Mouse (Mus musculus): Measurements from ENCODE around the gene Ccr1l1. TPM values are rescaled to one million over a fixed set of nuclear protein-coding genes. Genes with fewer than 3 reads are reported as not detected.
"Not testable (repeated sequence)": the region's sequence is repeated elsewhere in the genome, so short reads cannot be mapped to it uniquely, and the experiment has no call there.

The Ccr1l1 gene
- polyA plus RNA-seq, 1 experiment from 2014 or later, result not detected

DNA sequence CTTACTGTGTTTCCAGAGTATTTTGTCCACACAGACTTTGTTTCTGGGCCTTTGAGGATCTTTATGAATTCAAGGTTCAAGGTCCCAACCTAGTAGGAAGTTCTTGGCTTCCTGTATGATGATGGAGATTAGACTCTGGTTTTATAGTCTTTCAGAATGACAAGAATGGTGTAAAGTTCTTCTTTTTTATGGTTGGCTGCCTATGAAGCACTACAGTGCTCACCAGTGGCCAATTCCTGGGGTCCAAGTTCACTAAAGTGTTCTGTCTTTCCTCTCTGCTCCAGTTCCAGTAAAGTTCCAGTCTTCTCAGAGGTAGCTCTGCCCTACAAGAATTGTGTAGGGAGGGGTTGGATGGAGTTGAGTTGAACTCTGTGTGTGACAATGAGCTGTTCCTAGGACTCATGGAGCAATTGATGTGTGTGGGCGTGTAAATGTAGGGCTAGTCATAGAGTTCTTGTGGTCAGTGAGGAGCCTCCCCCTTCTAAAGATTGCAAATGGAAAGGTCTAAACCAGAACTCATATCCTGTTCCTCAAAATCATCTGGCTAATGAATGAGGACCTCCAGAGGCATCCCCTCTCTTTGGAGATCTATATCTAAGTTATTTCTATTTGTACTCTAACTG is 9.8 kb downstream of the Ccr1l1 start, which contains the start of gene Ccr1:
TSS of gene Ccr1 (minus strand) at position 403 of the 623 bp plus-strand sequence.
- Histone ChIP-seq H3K36me3 (ENCODE audit: control insufficient read depth, insufficient read depth, low read length) (no peaks in the 10 kb centered on the region), H3K27me3 (replicated peaks; ENCODE audit: control insufficient read depth, insufficient read depth, low read length) (no peaks in the 10 kb centered on the region), H3K9me3 (ENCODE audit: control insufficient read depth, low read length) (no peaks in the 10 kb centered on the region), H3K4me3 (ENCODE audit: low read length) (no peak within 1 kb of the TSS), H3K4me1 (ENCODE audit: control insufficient read depth, insufficient read depth, low read depth, low read length) (no peaks in the 10 kb centered on the region), H3K4me2 (ENCODE audit: low read length) (no peak within 1 kb of the TSS), H3K9ac (ENCODE audit: low read depth, low read length) (no peak within 1 kb of the TSS), H3K27ac (ENCODE audit: low read depth, low read length) (no peak within 1 kb of the TSS)
- ATAC-seq, result no peak
- WGBS, result 95% methylated on average over 1 of the region's 1 CpGs

DNA sequence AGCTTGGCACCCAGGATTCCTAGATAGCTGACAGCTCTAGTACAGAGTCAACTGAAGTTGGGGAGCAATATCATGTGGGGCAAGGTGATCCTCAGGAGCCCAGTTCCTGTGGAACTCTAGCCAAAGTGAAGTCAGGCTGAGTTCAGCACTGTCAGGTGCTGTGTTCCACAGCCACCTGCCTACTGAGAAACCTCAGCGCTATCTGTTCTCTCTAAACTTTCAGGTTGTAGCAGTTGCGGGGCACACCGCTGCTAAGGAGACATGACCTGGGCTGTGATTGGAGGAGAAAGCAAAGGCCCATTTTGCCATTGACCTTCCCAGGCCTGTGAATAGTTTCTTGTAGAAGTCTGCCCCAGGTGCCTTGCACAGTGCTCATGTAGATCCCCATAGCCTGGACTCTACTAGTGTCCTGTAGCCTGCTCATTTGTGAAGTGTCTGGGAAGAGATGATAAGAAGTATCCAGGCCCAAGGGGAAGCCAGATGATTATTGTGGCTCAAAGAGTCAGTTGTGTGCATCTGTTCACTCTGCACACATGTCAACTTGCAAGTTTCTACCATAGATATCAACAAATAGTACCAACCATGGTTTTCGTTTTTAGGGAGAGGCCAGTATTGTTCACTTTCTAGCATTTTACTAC is 11.2 kb downstream of the Ccr1l1 start:
- not testable (repeated sequence) for H3K4me2 ChIP-seq (ENCODE audit: low read length); H3K27me3 ChIP-seq (replicated peaks; ENCODE audit: control insufficient read depth, insufficient read depth, low read length); H3K27ac ChIP-seq (ENCODE audit: low read depth, low read length); H3K9me3 ChIP-seq (ENCODE audit: control insufficient read depth, low read length); H3K36me3 ChIP-seq (ENCODE audit: control insufficient read depth, insufficient read depth, low read length); H3K9ac ChIP-seq (ENCODE audit: low read depth, low read length); H3K4me1 ChIP-seq (ENCODE audit: control insufficient read depth, insufficient read depth, low read depth, low read length); ATAC-seq; H3K4me3 ChIP-seq (ENCODE audit: low read length)
- WGBS, result 85% methylated on average over 1 of the region's 4 CpGs

DNA sequence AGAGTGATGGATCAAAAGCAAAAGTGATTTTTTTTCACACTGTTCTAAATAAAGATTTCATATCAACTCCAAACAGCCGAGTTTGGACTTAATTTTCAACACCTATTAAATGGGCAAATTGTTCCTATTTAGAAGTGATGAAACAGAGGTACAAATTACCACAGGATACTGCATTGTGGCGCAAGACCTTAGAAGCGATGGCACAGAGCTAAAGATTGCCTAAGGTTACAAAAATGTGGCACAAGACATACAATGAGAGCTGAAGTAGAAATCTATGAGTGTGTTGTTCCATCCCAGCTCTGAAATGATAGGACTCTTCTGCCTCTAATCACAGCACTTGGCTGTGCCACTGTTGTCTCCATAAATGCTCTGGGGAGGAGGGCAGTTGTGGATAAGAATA is 13.4 kb downstream of the Ccr1l1 start:
- no peaks in the 10 kb centered on the region for H3K27me3 ChIP-seq (replicated peaks; ENCODE audit: control insufficient read depth, insufficient read depth, low read length)
- H3K9ac ChIP-seq (ENCODE audit: low read depth, low read length), result no peak overlapping the region
- H3K36me3 ChIP-seq (ENCODE audit: control insufficient read depth, insufficient read depth, low read length), result no peaks in the 10 kb centered on the region
- 86% methylated on average over 3 of the region's 3 CpGs for WGBS
- no peak overlapping the region for H3K4me3 ChIP-seq (ENCODE audit: low read length)
- H3K4me1 ChIP-seq (ENCODE audit: control insufficient read depth, insufficient read depth, low read depth, low read length), result no peaks in the 10 kb centered on the region
- no peak overlapping the region for H3K4me2 ChIP-seq (ENCODE audit: low read length)
- ATAC-seq, result no peak
- no peak overlapping the region for H3K27ac ChIP-seq (ENCODE audit: low read depth, low read length)
- no peaks in the 10 kb centered on the region for H3K9me3 ChIP-seq (ENCODE audit: control insufficient read depth, low read length)

DNA sequence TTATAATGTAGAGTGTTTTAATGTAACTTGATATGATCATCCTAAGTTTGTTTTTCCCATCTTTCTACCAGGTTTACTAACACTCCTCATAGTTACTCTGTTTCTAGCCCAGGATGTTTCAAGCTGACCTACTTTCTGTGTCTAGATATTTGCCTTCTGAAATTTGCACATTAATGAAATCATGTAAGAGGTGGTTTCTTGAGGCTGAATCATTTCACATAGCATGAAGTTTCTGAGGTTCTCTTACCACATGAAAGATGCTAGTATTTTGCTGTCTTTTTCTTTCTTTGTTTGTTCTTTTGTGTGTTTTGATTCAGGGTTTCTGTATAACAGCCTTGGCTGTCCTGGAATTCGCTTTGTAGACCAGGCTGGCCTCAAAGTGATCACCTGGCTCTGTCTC is 18.0 kb downstream of the Ccr1l1 start:
- WGBS, result 87% methylated on average over 1 of the region's 1 CpGs
- no peak for ATAC-seq
- no peaks in the 10 kb centered on the region for H3K4me1 ChIP-seq (ENCODE audit: control insufficient read depth, insufficient read depth, low read depth, low read length)
- H3K36me3 ChIP-seq (ENCODE audit: control insufficient read depth, insufficient read depth, low read length), result no peaks in the 10 kb centered on the region
- H3K27ac ChIP-seq (ENCODE audit: low read depth, low read length), result no peak overlapping the region
- no peaks in the 10 kb centered on the region for H3K27me3 ChIP-seq (replicated peaks; ENCODE audit: control insufficient read depth, insufficient read depth, low read length)
- H3K4me3 ChIP-seq (ENCODE audit: low read length), result no peak overlapping the region
- H3K9ac ChIP-seq (ENCODE audit: low read depth, low read length), result no peak overlapping the region
- H3K4me2 ChIP-seq (ENCODE audit: low read length), result no peak overlapping the region
- H3K9me3 ChIP-seq (ENCODE audit: control insufficient read depth, low read length), result no peaks in the 10 kb centered on the region

DNA sequence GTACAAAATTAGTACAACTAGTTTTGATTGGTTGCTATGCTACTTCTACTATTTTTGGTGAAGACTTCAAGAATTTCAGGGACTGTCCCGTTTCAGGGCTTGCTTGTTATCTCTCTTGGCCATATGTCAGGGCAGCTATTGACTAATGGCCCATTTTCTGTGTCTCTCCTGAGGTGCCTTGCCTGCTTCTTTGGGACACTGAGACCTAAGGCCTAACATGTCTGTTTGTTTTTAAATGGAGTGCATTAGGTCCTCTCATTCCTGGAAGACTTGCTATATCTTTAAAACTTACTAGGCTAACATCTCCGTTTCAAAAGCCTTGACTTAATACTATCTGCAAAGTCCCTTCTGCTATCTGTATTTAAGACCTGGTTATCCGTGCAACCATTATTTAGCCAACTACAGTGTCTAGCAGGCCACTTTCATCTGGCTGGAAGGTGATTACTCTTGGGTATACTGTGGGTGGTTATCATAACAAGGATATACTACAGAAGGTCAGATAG is 20.2 kb downstream of the Ccr1l1 start:
- Histone ChIP-seq H3K36me3 (ENCODE audit: control insufficient read depth, insufficient read depth, low read length) (no peaks in the 10 kb centered on the region), H3K4me2 (ENCODE audit: low read length) (no peak overlapping the region), H3K9ac (ENCODE audit: low read depth, low read length) (no peak overlapping the region), H3K27me3 (replicated peaks; ENCODE audit: control insufficient read depth, insufficient read depth, low read length) (no peaks in the 10 kb centered on the region), H3K4me1 (ENCODE audit: control insufficient read depth, insufficient read depth, low read depth, low read length) (no peaks in the 10 kb centered on the region), H3K27ac (ENCODE audit: low read depth, low read length) (no peak overlapping the region), H3K9me3 (ENCODE audit: control insufficient read depth, low read length) (no peaks in the 10 kb centered on the region), H3K4me3 (ENCODE audit: low read length) (no peak overlapping the region)
- no peak for ATAC-seq
- 79% methylated on average over 3 of the region's 3 CpGs for WGBS

DNA sequence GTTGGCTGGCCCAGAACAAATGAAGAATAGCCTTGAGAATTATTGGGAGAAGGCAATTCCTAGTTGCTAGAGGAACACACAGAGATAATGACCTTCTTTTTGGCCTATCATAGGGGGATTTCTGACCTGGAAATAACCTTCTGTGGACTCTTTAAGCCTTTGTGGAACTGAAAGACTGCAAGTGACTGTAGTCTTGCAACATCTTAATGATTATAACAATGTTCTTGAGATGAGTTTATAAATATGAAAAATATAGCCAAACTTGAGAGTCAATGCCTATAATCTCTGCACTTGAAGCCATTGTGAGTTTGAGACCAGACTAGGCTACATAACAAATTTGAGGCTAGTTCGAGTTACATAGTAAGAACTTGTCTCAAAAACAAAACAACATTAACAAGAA is 21.3 kb downstream of the Ccr1l1 start:
- Histone ChIP-seq H3K36me3 (ENCODE audit: control insufficient read depth, insufficient read depth, low read length) (no peaks in the 10 kb centered on the region), H3K4me2 (ENCODE audit: low read length) (no peak overlapping the region), H3K4me3 (ENCODE audit: low read length) (no peak overlapping the region), H3K4me1 (ENCODE audit: control insufficient read depth, insufficient read depth, low read depth, low read length) (no peaks in the 10 kb centered on the region), H3K9me3 (ENCODE audit: control insufficient read depth, low read length) (no peaks in the 10 kb centered on the region), H3K9ac (ENCODE audit: low read depth, low read length) (no peak overlapping the region), H3K27me3 (replicated peaks; ENCODE audit: control insufficient read depth, insufficient read depth, low read length) (no peaks in the 10 kb centered on the region), H3K27ac (ENCODE audit: low read depth, low read length) (no peak overlapping the region)
- 79% methylated on average over 1 of the region's 1 CpGs for whole genome bisulfite sequencing
- ATAC-seq, result no peak

DNA sequence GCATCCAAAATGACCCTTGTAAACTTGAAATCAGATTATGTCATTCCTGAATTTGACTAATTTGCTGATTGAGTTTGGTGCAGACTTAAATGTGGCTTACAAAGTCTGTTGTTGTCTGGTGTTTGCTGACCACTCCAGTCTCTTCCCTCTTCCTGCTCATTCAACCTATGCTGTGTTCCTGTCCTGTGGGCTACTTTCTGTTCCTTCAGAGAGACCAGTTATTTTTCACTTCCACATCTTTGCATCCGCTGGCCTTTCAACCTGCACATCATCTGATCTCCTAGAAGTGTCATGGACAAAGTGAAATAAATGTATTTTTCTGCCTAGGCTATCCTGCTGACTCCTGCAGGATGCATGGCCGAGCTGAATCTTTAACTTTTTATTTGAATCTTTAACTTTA is 24.7 kb downstream of the Ccr1l1 start:
- no peak overlapping the region for H3K27ac ChIP-seq (ENCODE audit: low read depth, low read length)
- no peaks in the 10 kb centered on the region for H3K4me1 ChIP-seq (ENCODE audit: control insufficient read depth, insufficient read depth, low read depth, low read length)
- ATAC-seq, result no peak
- H3K36me3 ChIP-seq (ENCODE audit: control insufficient read depth, insufficient read depth, low read length), result no peaks in the 10 kb centered on the region
- 86% methylated on average over 2 of the region's 2 CpGs for WGBS
- H3K4me2 ChIP-seq (ENCODE audit: low read length), result no peak overlapping the region
- no peak overlapping the region for H3K9ac ChIP-seq (ENCODE audit: low read depth, low read length)
- no peaks in the 10 kb centered on the region for H3K9me3 ChIP-seq (ENCODE audit: control insufficient read depth, low read length)
- no peak overlapping the region for H3K4me3 ChIP-seq (ENCODE audit: low read length)
- H3K27me3 ChIP-seq (replicated peaks; ENCODE audit: control insufficient read depth, insufficient read depth, low read length), result no peaks in the 10 kb centered on the region

DNA sequence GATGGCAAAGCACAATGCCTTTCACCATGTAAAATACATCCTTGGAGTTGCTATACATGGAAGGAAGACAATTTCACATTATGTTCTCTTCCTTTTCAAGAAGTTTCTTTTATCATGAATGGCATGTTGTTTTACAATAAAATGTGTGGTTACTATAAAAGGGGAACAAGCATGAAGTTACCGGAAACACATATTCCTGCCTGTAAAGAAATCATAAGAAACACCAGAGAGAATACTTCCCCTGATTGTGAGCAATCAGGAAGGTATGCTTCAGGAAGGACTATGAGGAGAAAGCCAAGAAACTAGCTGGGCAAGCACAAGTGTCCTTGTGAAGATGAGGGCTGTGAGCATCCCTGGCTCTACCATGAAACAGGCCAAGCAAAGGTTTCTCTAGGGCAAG is 27.0 kb downstream of the Ccr1l1 start:
- Histone ChIP-seq H3K4me2 (ENCODE audit: low read length) (no peak overlapping the region), H3K4me3 (ENCODE audit: low read length) (no peak overlapping the region), H3K36me3 (ENCODE audit: control insufficient read depth, insufficient read depth, low read length) (no peaks in the 10 kb centered on the region), H3K27ac (ENCODE audit: low read depth, low read length) (no peak overlapping the region), H3K27me3 (replicated peaks; ENCODE audit: control insufficient read depth, insufficient read depth, low read length) (no peaks in the 10 kb centered on the region), H3K9me3 (ENCODE audit: control insufficient read depth, low read length) (no peaks in the 10 kb centered on the region), H3K9ac (ENCODE audit: low read depth, low read length) (no peak overlapping the region), H3K4me1 (ENCODE audit: control insufficient read depth, insufficient read depth, low read depth, low read length) (no peaks in the 10 kb centered on the region)
- no peak for ATAC-seq
- 97% methylated on average over 1 of the region's 1 CpGs for WGBS

DNA sequence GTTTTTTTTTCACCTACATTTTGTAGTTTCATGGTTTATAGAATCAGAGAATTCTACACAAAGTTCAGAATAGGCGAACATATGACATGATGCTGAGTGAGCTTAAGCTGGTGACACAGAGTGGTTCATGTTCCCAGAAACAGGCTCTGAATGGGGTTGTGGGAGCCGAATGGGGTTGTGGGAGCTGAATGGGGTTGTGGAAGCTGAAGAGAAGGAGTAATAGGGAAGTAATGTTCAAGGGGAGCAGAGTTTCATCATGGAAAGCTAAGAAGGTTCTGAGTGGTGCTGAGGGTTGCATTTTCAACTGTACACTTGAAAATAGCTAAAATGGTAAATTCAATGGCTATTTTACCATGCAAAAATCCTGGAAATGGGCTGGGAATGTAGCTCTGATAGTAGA is 28.8 kb downstream of the Ccr1l1 start:
- no peaks in the 10 kb centered on the region for H3K9me3 ChIP-seq (ENCODE audit: control insufficient read depth, low read length)
- ATAC-seq, result no peak
- H3K4me1 ChIP-seq (ENCODE audit: control insufficient read depth, insufficient read depth, low read depth, low read length), result no peaks in the 10 kb centered on the region
- no peaks in the 10 kb centered on the region for H3K27me3 ChIP-seq (replicated peaks; ENCODE audit: control insufficient read depth, insufficient read depth, low read length)
- no peak overlapping the region for H3K27ac ChIP-seq (ENCODE audit: low read depth, low read length)
- no peak overlapping the region for H3K4me2 ChIP-seq (ENCODE audit: low read length)
- H3K4me3 ChIP-seq (ENCODE audit: low read length), result no peak overlapping the region
- no peaks in the 10 kb centered on the region for H3K36me3 ChIP-seq (ENCODE audit: control insufficient read depth, insufficient read depth, low read length)
- WGBS, result 86% methylated on average over 2 of the region's 2 CpGs
- H3K9ac ChIP-seq (ENCODE audit: low read depth, low read length), result no peak overlapping the region

Measured in hindbrain, embryonic 16.5 days (tissue).